Mouse (Mus musculus): ENCODE results near the gene Hnrnpul2.
"Not testable (repeated sequence)": the region's sequence is repeated elsewhere in the genome, so short reads cannot be mapped to it uniquely, and the experiment has no call there.

Hnrnpul2 gene

DNA sequence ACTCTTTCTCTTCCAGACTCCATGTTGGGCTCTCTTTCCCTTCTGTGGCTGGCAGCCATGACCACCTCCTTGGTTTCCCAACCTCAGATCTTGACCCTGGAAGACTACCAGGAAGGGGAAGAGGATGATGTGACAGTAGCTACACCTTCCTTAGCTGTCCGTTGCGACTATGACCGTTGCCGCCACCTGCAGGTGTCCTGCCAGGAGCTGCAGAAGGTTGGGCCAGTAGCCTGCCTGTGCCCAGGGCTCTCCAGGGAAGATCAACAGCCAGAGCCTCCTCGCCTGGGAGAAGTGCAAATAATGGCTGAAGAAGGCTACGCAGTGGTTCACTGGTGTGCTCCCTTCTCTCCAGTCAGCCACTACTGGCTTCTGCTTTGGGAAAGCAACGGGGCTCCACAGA is 31.8 kb downstream of the Hnrnpul2 start:
- in situ Hi-C loops (cut with MseI, MboI), result loop anchor here in 1 of 2 experiments (10.0 kb wide), 1 partner anchor 253 kb away; no protein-coding TSS in a partner anchor

DNA sequence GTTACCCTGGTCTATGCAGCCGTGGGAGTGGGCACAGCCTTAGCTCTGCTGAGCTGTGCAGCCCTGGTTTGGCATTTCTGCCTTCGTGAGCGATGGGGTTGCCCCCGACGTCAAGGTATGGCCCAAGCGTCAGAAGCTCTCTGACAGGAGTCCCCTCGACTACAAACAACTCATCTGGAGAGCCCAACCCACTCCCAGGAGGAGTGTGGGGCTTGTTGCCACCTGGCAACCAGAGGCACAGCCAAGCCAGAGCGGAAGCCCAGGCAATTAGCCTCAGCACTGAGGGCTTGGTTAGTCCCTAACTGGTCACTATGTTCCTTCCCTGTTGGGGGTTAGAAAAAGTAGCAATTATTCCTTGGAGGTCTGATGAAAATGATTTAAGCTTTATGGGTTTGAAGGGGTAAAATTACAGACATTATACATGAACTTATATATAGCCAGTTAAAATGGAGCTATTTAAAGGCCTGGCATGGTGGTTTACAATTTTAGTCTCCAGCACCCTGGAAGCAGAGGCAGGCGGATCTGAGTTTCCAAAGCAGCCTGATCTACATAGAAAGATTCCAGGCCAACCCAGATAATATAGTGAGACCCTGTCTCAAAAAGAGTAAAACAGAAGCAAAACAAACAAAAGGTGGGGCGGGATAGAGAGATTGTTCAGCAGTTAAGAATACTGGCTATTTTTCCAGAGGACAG is 32.6 kb downstream of the Hnrnpul2 start:
- in situ Hi-C loops (cut with MseI, MboI), result loop anchor here in 1 of 2 experiments (10.0 kb wide), 1 partner anchor 252 kb away; no protein-coding TSS in a partner anchor

DNA sequence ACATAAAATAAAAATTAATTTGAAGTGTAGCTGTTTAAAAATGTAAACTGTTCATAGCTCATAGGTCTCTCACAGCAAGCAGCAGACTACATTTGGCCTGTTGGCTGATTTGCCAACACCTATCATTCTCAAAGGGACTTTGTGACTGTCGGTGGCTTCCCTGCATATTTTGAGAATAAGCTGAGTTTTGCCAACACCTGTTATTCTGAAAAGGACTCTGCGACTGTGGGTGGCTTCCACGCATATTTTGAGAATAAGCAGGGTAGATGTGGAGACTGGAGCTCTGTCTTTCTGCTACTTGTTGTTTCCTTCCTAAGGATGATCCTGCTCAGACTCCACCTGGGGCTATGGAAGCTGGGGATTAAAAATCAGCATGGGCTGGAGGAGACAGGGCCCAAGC is 33.3 kb downstream of the Hnrnpul2 start:
- in situ Hi-C loops (cut with MseI, MboI), result loop anchor here in 1 of 2 experiments (10.0 kb wide), 1 partner anchor 252 kb away; no protein-coding TSS in a partner anchor

DNA sequence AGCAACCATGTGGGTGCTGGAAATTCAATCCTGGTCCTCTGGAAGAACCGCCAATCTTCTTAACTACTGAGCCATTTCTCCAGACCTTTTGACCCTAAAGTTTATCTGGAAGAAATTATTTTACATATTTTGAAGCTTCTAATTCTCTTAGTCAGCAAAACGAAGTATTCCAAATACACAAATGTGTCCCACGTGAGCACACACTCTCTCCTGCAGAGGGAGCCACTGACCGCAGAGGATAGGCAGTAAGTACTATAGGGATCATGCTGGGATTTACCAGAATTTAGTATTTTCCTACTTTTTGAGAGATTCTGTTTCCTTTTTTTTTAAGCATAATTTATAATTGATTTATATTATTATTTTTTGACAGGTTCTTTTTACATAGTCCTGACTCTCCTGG is 37.9 kb downstream of the Hnrnpul2 start:
- in situ Hi-C loops (cut with MseI, MboI), result loop anchor here (5.0 to 10.0 kb wide), 2 partner anchors 247 to 255 kb away; no protein-coding TSS in a partner anchor

DNA sequence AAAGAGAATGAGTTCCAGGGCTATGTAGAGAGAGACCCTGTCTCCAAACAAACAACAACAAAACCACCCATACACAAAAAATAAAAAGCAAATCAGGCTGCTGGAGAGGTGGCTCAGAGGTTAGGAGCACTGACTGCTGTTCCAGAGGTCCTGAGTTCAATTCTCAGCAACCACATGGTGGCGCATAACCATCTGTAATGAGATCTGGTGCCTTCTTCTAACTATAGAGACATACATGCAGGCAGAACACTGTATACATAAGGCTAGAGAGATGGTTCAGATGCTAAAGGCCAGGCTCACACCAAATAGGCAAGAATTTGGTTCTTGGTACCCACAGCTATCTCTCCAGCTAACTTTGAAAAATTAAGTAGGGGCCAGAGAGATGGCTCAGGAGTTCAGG is 39.2 kb downstream of the Hnrnpul2 start:
- in situ Hi-C loops (cut with MseI, MboI), result loop anchor here (5.0 to 10.0 kb wide), 2 partner anchors 246 to 253 kb away; no protein-coding TSS in a partner anchor

DNA sequence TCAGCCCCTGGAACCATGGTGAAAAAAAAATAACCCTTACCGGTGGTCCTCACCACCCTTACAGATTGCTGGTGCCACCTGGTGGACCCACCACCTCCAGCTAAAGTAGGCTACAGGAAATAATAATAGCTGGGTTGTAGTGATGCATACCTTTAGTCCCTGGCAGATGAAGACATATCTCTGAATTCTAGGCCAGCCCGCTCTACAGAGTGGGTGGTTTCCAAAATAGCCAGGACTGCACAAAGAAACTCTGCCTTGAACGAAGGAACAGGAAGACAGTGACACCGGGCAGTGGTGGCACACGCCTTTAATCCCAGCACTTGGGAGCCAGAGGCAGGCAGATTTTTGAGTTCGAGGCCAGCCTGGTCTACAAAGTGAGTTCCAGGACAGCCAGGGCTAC is 44.5 kb downstream of the Hnrnpul2 start:
- in situ Hi-C loops (cut with MseI, MboI), result no loop called here

DNA sequence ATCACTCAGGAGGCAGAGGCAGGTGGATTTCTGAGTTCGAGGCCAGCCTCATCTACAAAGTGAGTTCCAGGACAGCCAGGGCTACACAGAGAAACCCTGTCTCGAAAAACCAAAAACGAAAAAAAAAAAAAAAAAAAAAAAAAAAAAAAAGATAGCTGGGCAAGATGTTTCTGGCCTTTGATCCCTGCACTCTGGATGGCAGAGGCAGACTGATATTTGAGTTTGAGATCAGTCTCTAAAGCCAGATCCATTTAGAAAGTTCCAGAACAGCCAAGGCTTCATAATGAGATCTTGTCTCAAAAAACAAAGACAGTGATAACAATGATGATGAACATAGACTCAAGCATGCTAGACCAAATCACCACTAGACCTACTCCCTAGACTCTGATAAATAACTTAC is 50.6 kb downstream of the Hnrnpul2 start:
- in situ Hi-C loops (cut with MseI, MboI), result not testable (repeated sequence)

DNA sequence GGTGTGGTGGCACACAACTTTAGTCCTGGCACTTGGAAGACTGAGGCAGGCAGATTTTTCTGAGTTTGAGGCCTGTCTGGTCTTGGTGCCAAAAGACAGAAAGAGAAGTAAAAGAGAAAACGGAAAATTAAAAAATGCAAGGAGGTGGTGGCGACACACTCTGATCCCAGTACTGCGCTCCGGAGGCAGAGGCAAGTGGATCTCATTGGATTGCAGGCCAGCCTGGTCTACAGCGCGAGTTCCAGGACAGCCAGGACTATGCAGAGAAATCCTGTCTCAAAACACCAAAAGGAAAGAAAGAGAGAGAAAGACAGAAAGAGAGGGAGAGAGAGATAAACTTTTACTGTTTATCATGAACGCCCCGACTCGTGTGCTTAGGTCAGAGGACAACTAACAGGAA is 51.0 kb downstream of the Hnrnpul2 start:
- in situ Hi-C loops (cut with MseI, MboI), result no loop called here

DNA sequence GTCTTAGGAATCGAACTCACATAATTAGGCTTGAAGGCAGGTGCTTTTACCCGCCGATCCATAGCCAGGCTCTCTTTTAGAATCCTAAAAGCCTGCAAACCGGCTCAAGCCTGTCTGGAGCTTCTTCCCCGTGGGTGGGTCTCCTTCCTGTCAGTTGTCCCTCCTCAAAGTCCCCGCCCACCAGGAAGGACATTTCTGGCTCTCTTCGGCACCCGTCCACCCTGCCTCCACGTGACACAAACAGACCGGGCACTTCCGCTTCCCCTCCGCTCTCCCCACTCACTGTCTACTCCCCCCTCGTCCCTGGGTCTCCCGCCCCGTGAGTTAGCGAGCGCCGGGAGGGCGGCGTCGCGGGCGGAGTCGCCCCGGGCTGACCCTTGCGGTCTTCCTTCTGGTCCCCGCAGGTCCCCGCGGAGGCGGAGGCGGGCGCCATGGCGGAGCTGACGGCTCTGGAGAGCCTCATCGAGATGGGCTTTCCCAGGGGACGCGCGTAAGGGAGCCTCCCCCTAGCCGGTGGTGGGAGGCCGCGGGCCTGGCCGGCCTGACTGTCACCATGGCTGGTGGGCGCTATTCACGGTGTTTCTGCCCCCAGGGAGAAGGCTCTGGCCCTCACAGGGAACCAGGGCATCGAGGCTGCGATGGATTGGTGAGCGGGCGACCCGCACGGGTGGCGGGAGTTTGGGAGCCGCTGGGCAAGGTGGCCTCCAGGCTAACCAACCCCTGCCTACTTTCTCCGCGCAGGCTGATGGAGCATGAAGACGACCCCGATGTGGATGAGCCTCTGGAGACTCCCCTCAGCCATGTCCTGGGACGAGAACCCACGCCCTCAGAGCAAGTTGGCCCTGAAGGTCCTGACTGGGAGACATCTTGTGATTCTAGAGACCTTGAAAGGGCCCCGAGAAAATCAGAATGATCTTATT is 51.7 kb downstream of the Hnrnpul2 start, which contains the start of gene Ubxn1:
Gene Ubxn1, plus strand, starts transcription at position 230 of the 920 bp plus-strand sequence.
- in situ Hi-C loops (cut with MseI, MboI), result no loop called here

DNA sequence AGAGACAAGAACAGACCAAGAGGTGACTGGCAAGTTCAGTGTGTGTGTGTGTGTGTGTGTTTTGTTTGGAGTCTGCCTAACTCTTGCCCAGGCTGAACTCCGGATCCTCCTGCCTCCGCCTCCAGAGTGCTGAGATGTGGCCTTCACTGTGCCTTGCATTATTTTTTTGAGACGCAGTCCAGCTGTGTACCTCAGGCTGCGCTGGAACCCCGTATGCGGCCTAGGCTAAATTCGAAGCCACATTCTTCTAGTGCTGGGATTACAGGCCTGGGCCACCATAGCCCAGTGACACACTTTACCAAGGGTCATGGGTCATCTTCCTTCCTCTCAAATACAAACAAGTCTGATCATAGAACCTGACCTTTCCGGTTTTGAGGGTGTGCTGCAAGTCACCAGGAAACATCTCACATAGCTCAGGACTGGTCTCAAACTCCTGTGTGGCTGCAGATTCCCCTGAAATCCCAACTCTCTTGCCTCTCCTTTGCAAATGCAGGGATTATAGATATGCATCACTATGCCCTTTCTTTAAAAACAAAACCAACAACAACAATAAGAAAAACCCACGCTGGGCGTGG is 52.5 kb downstream of the Hnrnpul2 start:
- in situ Hi-C loops (cut with MseI, MboI), result no loop called here

DNA sequence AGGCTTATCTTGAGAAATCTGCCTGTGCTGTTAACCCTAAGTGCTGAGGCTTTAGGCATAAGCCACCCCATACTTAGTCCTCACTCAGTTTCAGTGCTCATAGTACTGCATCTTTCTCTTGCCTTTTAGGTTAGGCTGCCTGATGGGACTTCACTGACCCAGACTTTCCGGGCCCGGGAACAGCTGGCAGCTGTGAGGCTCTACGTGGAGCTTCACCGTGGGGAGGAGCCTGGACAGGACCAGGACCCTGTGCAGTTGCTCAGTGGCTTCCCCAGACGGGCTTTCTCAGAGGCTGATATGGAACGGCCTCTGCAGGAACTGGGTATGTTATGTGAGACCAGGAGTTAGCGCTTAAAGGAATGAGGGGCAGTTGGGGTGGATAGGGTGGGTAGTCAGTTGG is 55.2 kb downstream of the Hnrnpul2 start:
- in situ Hi-C loops (cut with MseI, MboI), result no loop called here

DNA sequence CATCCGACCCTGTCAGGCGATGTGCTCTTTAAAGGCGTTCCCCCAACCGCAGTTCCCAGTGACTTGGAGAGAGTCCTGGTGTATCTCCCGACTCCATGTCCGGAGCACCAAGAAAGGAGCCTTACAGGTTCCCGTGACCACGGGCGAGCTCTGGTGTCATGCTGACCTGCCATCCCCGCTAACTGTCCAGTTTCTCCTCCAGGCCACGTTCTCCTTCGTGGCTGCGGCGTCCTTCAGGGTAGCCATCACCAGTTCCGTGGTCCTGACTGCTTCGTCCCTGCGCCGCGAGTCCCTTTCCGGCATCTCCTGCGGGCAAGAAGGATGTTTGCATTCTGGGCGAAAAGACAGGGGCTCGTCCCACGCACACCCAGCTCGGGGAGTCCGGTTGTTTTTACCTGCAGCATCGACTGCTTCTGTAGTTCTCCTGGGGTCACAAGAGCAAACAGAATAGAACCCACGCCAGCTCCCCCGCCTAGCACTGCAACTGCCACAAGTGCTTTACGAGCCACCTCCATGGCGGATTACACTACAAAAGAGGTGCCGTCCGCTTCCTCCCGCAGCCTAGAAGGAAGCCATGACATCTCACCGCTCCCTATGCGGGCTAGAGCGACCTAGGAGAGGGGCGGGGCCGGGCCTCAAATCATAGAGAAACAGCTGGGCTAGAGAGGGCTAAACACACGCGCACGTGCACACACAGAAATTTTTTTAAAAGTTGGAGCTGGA is 60.7 kb downstream of the Hnrnpul2 start, which contains the start of gene Uqcc3:
Gene Uqcc3, minus strand, starts transcription at position 613 of the 723 bp plus-strand sequence.
- in situ Hi-C loops (cut with MseI, MboI), result no loop called here

DNA sequence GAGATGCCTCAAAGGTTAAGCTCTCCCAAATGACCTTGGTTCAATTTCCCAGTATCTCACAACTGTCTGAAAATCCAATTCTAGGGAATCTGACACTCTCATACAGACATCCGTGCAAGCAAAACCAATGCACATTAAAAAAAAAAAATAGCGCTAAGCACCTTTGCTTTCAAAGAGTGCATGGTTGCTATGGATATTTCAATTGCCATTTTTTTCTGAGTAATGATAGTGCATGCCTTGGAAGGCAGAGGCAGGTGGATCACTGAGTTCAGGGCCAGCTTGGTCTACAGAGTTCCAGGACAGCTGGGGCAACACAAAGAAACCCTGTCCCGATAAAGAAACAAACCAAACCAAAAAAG is 61.2 kb downstream of the Hnrnpul2 start:
- in situ Hi-C loops (cut with MseI, MboI), result no loop called here

DNA sequence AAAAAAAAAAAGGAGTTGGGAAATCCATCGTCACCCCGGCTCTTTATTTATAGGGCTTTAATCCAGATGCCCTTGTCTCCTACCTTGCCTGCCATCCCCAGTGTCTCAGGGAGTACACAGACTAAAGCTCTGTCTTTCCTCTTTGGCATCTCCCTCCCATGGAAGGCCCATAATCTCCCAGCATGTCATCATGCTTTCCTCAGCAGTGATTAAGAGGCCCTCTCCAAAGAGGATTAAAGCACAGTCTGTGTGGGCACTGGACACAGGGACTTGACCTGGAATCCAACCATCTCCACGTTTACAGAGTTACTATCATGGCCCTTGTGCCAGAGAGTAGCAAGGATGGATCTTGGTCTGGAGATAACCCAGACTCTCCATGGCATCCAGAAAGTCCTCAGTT is 63.8 kb downstream of the Hnrnpul2 start, which contains the start of the genes Lbhd1 and Gm49403:
Gene Lbhd1, plus strand, starts transcription at position 117 of the 400 bp plus-strand sequence.
Gene Gm49403, plus strand, starts transcription at position 315 of the 400 bp plus-strand sequence.
- in situ Hi-C loops (cut with MseI, MboI), result no loop called here

Measured in mouse trophoblast stem cell (cell line).